Mouse (Mus musculus) midbrain, embryonic 16.5 days (tissue): ENCODE measurements around the gene Gnb1l. TPM values are rescaled to one million over a fixed set of nuclear protein-coding genes. Genes with fewer than 3 reads are reported as not detected.

Experiments used
- ATAC-seq: fragments of 200-750 bp; cut with Nextera tagmentation; 2 replicates; pipeline ENCODE4 v1.8.0; 2017; ENCODE audit warnings: moderate TSS enrichment
- H3K27ac ChIP-seq: fragments of 300-500 bp; sonication (generic); 2 replicates; pipeline ENCODE4 v1.5.1; 2014; ENCODE audit warnings: mild to moderate bottlenecking, low read length, mixed read lengths
- H3K27me3 ChIP-seq: fragments of 300-500 bp; sonication (generic); 2 replicates; pipeline ENCODE4 v1.6.1; 2014; ENCODE audit warnings: low read depth, low read length, mixed read lengths; ENCODE audit not compliant: control insufficient read depth, insufficient read depth
- H3K36me3 ChIP-seq: fragments of 300-500 bp; sonication (generic); 2 replicates; pipeline ENCODE4 v1.6.1; 2014; ENCODE audit warnings: mild to moderate bottlenecking, low read length, moderate library complexity, mixed read lengths; ENCODE audit not compliant: control insufficient read depth, insufficient read depth
- H3K4me1 ChIP-seq: fragments of 300-500 bp; sonication (generic); 2 replicates; pipeline ENCODE4 v1.6.1; 2014; ENCODE audit warnings: mild to moderate bottlenecking, low read length, mixed read lengths; ENCODE audit not compliant: control insufficient read depth, insufficient read depth
- H3K4me2 ChIP-seq: fragments of 300-500 bp; sonication (generic); 2 replicates; pipeline ENCODE4 v1.6.1; 2014; ENCODE audit warnings: mild to moderate bottlenecking, low read length, mixed read lengths
- H3K4me3 ChIP-seq: fragments of 300-500 bp; sonication (generic); 2 replicates; pipeline ENCODE4 v1.5.1; 2014; ENCODE audit warnings: low read depth, mild to moderate bottlenecking, low read length, moderate library complexity, mixed read lengths
- H3K9ac ChIP-seq: fragments of 300-500 bp; sonication (generic); 2 replicates; pipeline ENCODE4 v1.6.1; 2014; ENCODE audit warnings: low read depth, low read length, mixed read lengths
- H3K9me3 ChIP-seq: fragments of 300-500 bp; sonication (generic); replicated peaks from 2 replicates; pipeline ENCODE4 v1.6.1; 2014; ENCODE audit warnings: mild to moderate bottlenecking, low read length, mixed read lengths; ENCODE audit not compliant: control insufficient read depth, poor library complexity, severe bottlenecking
- WGBS: fragments of 180-500 bp; shearing (Covaris S2); extraction: QIAGEN DNeasy Blood & Tissue Kit; methylation state at CpG from one replicate; pipeline ENCODE4 v1.1.7; 2014; 5-methylcytosine and 5-hydroxymethylcytosine counted together
- polyA plus RNA-seq: library from polyadenylated mRNA; unstranded; fragments of >200 nt; fragmentation: Nextera tagmentation; extraction: Ambion mirVana; gene quantifications from 2 replicates; pipeline ENCODE4 v1.2.1, GENCODE M21; 2015

Gene Gnb1l
- polyA plus RNA-seq, 1 experiment from 2014 or later: 17.6 TPM

- Histone ChIP-seq H3K27ac (no peak overlapping the region), H3K9me3 (no peaks in the 10 kb centered on the region), H3K9ac (no peak overlapping the region), H3K36me3 (no peaks in the 10 kb centered on the region), H3K4me2 (no peak overlapping the region), H3K27me3 (no peaks in the 10 kb centered on the region), H3K4me1 (no peaks in the 10 kb centered on the region), H3K4me3 (no peak overlapping the region)
- WGBS: 95% methylated on average over 3 of the region's 3 CpGs
- ATAC-seq: no peak
Observed at GRCm38 (mm10) chr16:18490281-18490680, 8.2 kb upstream of the Gnb1l start.

- no peak overlapping the region for H3K4me2 ChIP-seq
- no peak overlapping the region for H3K9ac ChIP-seq
- H3K4me3 ChIP-seq: no peak overlapping the region
- WGBS: 63% methylated on average over 1 of the region's 1 CpGs
- ATAC-seq: no peak
- no peaks in the 10 kb centered on the region for H3K27me3 ChIP-seq
- no peaks in the 10 kb centered on the region for H3K4me1 ChIP-seq
- no peaks in the 10 kb centered on the region for H3K36me3 ChIP-seq
- no peaks in the 10 kb centered on the region for H3K9me3 ChIP-seq
- no peak overlapping the region for H3K27ac ChIP-seq
Observed at GRCm38 (mm10) chr16:18490894-18491293, 7.6 kb upstream of the Gnb1l start.

DNA sequence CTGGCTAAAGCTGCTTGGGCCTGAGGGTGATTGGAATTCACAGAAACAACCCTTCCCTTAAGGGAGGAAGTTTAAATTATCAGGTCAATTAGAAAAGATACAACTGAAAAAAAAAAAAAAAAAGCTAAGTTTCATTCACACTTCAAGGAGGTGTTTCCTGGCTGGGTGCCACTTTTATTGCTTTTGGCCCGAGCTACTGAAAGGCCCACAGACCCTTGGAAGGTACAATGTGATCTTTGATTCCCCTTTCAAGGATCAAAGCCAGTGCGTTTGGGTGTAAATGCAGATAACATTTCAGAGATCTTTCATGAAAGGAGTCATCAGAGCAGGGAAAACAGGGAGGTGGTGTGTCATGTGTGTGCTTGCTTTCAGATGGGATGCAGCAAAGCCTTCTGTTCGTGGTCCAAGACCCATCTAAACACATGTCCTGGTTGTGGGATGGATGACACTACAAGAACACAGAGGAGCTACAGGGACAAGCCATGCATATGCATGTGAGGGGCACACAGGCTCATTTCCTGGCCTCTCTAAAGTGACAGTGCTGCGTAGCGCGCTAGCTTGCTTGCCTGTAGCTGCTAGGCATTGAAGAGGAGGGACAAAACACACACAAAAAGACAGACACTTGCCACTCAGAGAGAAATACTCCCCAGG, 523 bp upstream of the Gnb1l start:
- Histone ChIP-seq H3K27ac (peak overlapping the region; percentile 95), H3K36me3 (peaks cover 4% of the 10 kb centered on the region), H3K9me3 (no peaks in the 10 kb centered on the region), H3K4me1 (peaks cover 17% of the 10 kb centered on the region), H3K4me3 (peak overlapping the region; percentile 82), H3K4me2 (peak overlapping the region; percentile 91), H3K27me3 (no peaks in the 10 kb centered on the region), H3K9ac (peak overlapping the region; percentile 90)
- 4% methylated on average over 6 of the region's 6 CpGs for WGBS
- no peak; the same call in 1 of the 2 replicates for ATAC-seq

GRCm38 (mm10) chr16:18498996-18499395, 483 bp downstream of the Gnb1l start:
- no peak for ATAC-seq
- H3K9me3 ChIP-seq: no peaks in the 10 kb centered on the region
- H3K27me3 ChIP-seq: no peaks in the 10 kb centered on the region
- peak overlapping the region; percentile 90 for H3K9ac ChIP-seq
- under 1% methylated on average over 24 of the region's 24 CpGs for whole genome bisulfite sequencing
- H3K36me3 ChIP-seq: peaks cover 4% of the 10 kb centered on the region
- H3K4me2 ChIP-seq: peak overlapping the region; percentile 91
- peak overlapping the region; percentile 82 for H3K4me3 ChIP-seq
- peaks cover 17% of the 10 kb centered on the region for H3K4me1 ChIP-seq
- peak overlapping the region; percentile 95 for H3K27ac ChIP-seq

GRCm38 (mm10) chr16:18501531-18501930, 3.0 kb downstream of the Gnb1l start:
- Histone ChIP-seq H3K36me3 (peaks cover 4% of the 10 kb centered on the region), H3K9ac (no peak overlapping the region), H3K27ac (no peak overlapping the region), H3K27me3 (no peaks in the 10 kb centered on the region), H3K4me2 (no peak overlapping the region), H3K9me3 (no peaks in the 10 kb centered on the region), H3K4me1 (peaks cover 17% of the 10 kb centered on the region), H3K4me3 (no peak overlapping the region)
- WGBS: 93% methylated on average over 6 of the region's 6 CpGs
- ATAC-seq: no peak

DNA sequence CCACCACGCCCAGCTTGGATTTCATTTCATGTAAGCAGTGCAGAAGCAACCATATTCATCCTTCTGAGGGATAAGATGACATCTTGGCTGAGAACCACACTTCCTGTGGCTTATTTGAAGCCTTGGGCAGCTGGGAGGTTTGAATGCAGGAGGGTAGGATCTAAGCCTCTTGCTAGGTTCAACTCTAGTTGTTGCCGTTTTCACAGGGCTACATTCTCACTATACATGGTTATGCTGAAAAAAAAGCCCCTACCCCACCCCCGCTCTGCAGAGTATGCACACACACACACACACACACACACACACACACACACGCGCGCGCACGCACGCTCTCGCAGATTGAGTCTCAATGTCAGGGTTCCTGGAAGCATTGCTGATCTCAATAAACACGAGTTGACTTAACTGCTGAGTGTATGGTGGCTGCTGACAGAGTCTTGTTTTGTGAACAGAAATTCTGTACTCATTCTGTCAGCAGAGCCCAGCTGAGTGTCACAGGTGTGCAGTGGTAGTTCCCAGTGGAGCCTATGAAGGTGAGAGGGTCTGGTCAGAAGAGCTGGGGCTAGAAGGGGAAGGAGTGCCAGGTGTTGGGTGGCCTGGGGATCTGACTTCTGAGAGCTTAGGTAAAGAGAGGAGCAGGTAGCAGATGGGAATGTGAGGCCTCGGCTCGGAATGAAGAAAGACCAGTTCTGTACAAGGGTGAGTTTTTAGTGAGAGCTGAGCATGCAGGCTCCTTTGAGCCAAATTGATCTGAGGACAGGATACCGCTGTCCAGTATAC, 5.2 kb downstream of the Gnb1l start:
- Histone ChIP-seq H3K27ac (no peak overlapping the region), H3K27me3 (no peaks in the 10 kb centered on the region), H3K4me2 (no peak overlapping the region), H3K4me1 (peaks cover 12% of the 10 kb centered on the region), H3K4me3 (no peak overlapping the region), H3K9ac (no peak overlapping the region), H3K9me3 (no peaks in the 10 kb centered on the region), H3K36me3 (peaks cover 4% of the 10 kb centered on the region)
- 97% methylated on average over 14 of the region's 14 CpGs for WGBS
- ATAC-seq: no peak

GRCm38 (mm10) chr16:18506524-18507199, 8.1 kb downstream of the Gnb1l start:
- Histone ChIP-seq H3K4me1 (no peaks in the 10 kb centered on the region), H3K4me3 (no peak overlapping the region), H3K9ac (no peak overlapping the region), H3K36me3 (peaks cover 4% of the 10 kb centered on the region), H3K27me3 (no peaks in the 10 kb centered on the region), H3K27ac (no peak overlapping the region), H3K9me3 (no peaks in the 10 kb centered on the region), H3K4me2 (no peak overlapping the region)
- WGBS: 91% methylated on average over 3 of the region's 3 CpGs
- no peak for ATAC-seq

DNA sequence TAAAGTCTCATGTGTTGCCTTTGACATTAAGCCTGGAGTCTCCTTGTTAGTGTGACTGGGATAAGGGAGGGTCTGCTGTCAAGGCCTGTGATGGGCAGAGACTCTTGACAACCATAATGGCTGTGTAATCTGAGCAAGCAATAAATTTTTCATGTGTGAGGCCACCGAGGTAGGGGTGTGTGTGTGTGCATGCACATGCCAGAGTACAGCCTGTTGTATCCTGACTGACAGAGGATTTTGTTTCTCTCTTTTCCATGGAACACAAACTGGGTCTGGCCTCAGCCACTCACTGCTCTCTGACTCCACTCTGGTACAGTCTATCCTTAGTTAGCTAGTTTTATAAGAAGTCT, 8.7 kb downstream of the Gnb1l start:
- H3K27ac ChIP-seq: no peak overlapping the region
- H3K9ac ChIP-seq: no peak overlapping the region
- WGBS: 84% methylated on average over 1 of the region's 1 CpGs
- no peaks in the 10 kb centered on the region for H3K4me1 ChIP-seq
- no peak overlapping the region for H3K4me3 ChIP-seq
- no peaks in the 10 kb centered on the region for H3K36me3 ChIP-seq
- H3K9me3 ChIP-seq: no peaks in the 10 kb centered on the region
- H3K27me3 ChIP-seq: no peaks in the 10 kb centered on the region
- no peak for ATAC-seq
- H3K4me2 ChIP-seq: no peak overlapping the region

GRCm38 (mm10) chr16:18511741-18512140, 13.2 kb downstream of the Gnb1l start:
- H3K4me2 ChIP-seq: no peak overlapping the region
- WGBS: 86% methylated on average over 5 of the region's 5 CpGs
- H3K27ac ChIP-seq: no peak overlapping the region
- no peak for ATAC-seq
- H3K4me1 ChIP-seq: no peaks in the 10 kb centered on the region
- no peaks in the 10 kb centered on the region for H3K36me3 ChIP-seq
- H3K9ac ChIP-seq: no peak overlapping the region
- H3K9me3 ChIP-seq: no peaks in the 10 kb centered on the region
- no peaks in the 10 kb centered on the region for H3K27me3 ChIP-seq
- H3K4me3 ChIP-seq: no peak overlapping the region
